Mouse (Mus musculus): ENCODE results near the gene Grk2. TPM values are rescaled to one million over a fixed set of nuclear protein-coding genes. Genes with fewer than 3 reads are reported as not detected.
A peak's percentile ranks its signal among the peaks of the same experiment; 100 is the strongest.

Grk2 gene
- total and polyA plus RNA-seq, 3 experiments: 118 to 203 (median 193) TPM

DNA sequence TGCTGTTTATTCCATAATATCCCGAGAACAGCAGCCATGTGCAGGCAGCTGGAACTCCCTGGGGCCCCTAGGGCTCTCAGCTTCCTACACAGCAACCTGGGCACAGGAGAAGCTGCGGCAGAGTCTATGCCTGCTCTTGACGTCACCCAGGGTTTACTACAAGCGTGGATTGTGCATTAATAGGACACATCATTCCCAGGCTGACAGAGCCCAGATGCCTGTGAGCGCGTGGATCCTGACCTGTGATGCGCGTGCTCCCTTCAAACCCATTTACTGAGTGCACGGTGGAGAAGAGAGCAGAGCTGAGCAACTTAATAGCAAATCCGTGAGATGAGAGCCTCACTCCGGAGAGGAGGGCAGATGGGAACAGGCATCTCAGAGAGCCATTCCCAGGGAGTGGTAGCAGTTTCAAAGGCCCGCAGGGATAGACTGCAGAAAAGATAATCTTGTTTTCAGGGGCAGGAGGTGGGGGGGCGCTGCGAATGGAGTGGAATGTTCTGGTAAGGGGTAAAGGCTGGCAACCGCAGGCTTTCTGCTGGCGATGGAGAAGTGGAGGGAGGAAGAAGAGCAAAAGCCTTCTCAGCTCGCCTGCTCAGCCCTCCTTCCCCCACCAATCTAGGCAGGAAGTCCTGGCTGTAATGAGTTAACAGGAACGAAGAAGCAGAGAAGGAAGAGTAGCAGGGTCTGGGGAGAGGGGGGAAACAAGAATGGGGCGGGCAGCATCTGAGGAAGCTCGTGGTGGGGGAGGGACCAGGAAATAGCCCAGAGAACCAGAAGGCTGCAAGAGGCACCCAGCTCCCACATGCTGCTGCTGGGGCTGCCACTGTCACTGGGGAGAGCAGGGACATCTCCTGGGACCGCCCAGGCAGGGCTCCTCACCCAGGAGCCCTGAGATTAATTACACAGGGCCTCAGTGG is 4.0 kb downstream of the Grk2 start (continued):
- TF ChIP-seq MAFK (IDR thresholded peaks at IDR 0.05; ENCODE audit: insufficient replicate concordance, low read length) (no peak), JUN (IDR thresholded peaks at IDR 0.05; ENCODE audit: insufficient read depth, low read depth, low read length) (no peak), MEF2A (IDR thresholded peaks at IDR 0.05; ENCODE audit: borderline replicate concordance, low read depth, low read length) (no peak; the same call in 1 of the 2 replicates), HCFC1 (IDR thresholded peaks at IDR 0.05; ENCODE audit: low read depth, low read length) (peak; percentile 54; the same call in 1 of the 2 replicates), MYC (IDR thresholded peaks at IDR 0.05; ENCODE audit: low read depth, low read length) (peak; percentile 72; the same call in 1 of the 2 replicates), CTCF (conservative IDR thresholded peaks at IDR 0.05 in 1 of 2, IDR thresholded peaks at IDR 0.05 in 1 of 2; ENCODE audit: low read depth in 2 of 2, low read length in 2 of 2) (no peak), ZC3H11A (IDR thresholded peaks at IDR 0.05; ENCODE audit: low read depth, low read length) (no peak), ZNF384 (IDR thresholded peaks at IDR 0.05; ENCODE audit: low read depth, low read length) (no peak), GABPA (IDR thresholded peaks at IDR 0.05; ENCODE audit: insufficient replicate concordance, low read depth, low read length) (no peak), CHD1 (IDR thresholded peaks at IDR 0.05; ENCODE audit: low read depth, low read length) (no peak), NRF1 (IDR thresholded peaks at IDR 0.05; ENCODE audit: low read depth, low read length) (peak; percentile 21; the same call in 1 of the 2 replicates), ZKSCAN1 (IDR thresholded peaks at IDR 0.05; ENCODE audit: borderline replicate concordance, low read depth, low read length) (no peak), CHD2 (IDR thresholded peaks at IDR 0.05; ENCODE audit: low read length) (peak; percentile 72), E2F4 (IDR thresholded peaks at IDR 0.05; ENCODE audit: insufficient replicate concordance, low read depth, low read length) (no peak), MAX (IDR thresholded peaks at IDR 0.05; ENCODE audit: low read length) (peak; percentile 55), SMC3 (IDR thresholded peaks at IDR 0.05; ENCODE audit: low read depth, low read length) (no peak)

- peak overlapping the region; percentile 56 to 89 (median 59) for H3K4me3 ChIP-seq (replicated peaks in 1 of 3; ENCODE audit: low read depth in 2 of 3, low read length in 2 of 3, poor library complexity in 1 of 3)
- H3K9ac ChIP-seq (ENCODE audit: insufficient read depth, low read depth): peak overlapping the region; percentile 79
- H3K27ac ChIP-seq (ENCODE audit: insufficient read depth, low read depth): peak overlapping the region; percentile 97
- peak overlapping the region; percentile 92 for H3K4me2 ChIP-seq (ENCODE audit: insufficient read depth, low read depth, poor library complexity, severe bottlenecking)
- in situ Hi-C loops (cut with MboI; ENCODE audit: low pct_ligation_motif_present, low pct_unique_long_range_greater_than_20kb, low sequenced_read_pairs) (no loop called here), dilution Hi-C loops (cut with MboI; ENCODE audit: extremely low pct_ligation_motif_present, extremely low pct_unique_long_range_greater_than_20kb, low sequenced_read_pairs) (no loop called here)
- no peak for TF ChIP-seq JUN (IDR thresholded peaks at IDR 0.05; ENCODE audit: insufficient read depth, low read depth, low read length)
- no peak for TF ChIP-seq MEF2A (IDR thresholded peaks at IDR 0.05; ENCODE audit: borderline replicate concordance, low read depth, low read length)
- TF ChIP-seq MAFK (IDR thresholded peaks at IDR 0.05; ENCODE audit: insufficient replicate concordance, low read length): no peak
- no peak for TF ChIP-seq RCOR1 (conservative IDR thresholded peaks at IDR 0.05; ENCODE audit: low read depth, low read length)
- TF ChIP-seq NELFE (IDR thresholded peaks at IDR 0.05; ENCODE audit: low read depth, low read length): no peak; the same call in 1 of the 2 replicates
- no peak; the same call in 1 of the 2 replicates for TF ChIP-seq SIN3A (IDR thresholded peaks at IDR 0.05; ENCODE audit: low read length)
- TF ChIP-seq RAD21 (IDR thresholded peaks at IDR 0.05; ENCODE audit: low read depth, low read length): no peak
- TF ChIP-seq UBTF (IDR thresholded peaks at IDR 0.05; ENCODE audit: low read depth, low read length): 0 out of 2 replicates have a peak, but pooled peaks have one; percentile 19
- no peak for TF ChIP-seq PAX5 (IDR thresholded peaks at IDR 0.05; ENCODE audit: low read length)
- H3K79me2 ChIP-seq (replicated peaks; ENCODE audit: control insufficient read depth, extremely low read depth, insufficient read depth, poor library complexity, severe bottlenecking): peaks cover 89% of the 10 kb centered on the region
- H3K9me3 ChIP-seq (replicated peaks; ENCODE audit: low read length): no peaks in the 10 kb centered on the region
- no peaks in the 10 kb centered on the region for H3K27me3 ChIP-seq (replicated peaks)
- peaks cover 22 to 50% of the 10 kb centered on the region in 2 experiments for H3K36me3 ChIP-seq (replicated peaks in 1 of 2; ENCODE audit: control insufficient read depth in 1 of 2, insufficient read depth in 1 of 2, low read length in 1 of 2)
- DNase-seq (ENCODE audit: extremely low read depth): no peak
- H3K4me1 ChIP-seq (ENCODE audit: control insufficient read depth in 1 of 2, insufficient read depth in 2 of 2): peaks cover 37 to 74% of the 10 kb centered on the region in 2 experiments
Observed at GRCm38 (mm10) chr19:4300852-4301734, 4.9 kb downstream of the Grk2 start.

Data from CH12.LX (cell line).